Mouse (Mus musculus): ENCODE measurements around the gene Col11a1. TPM values are rescaled to one million over a fixed set of nuclear protein-coding genes. Genes with fewer than 3 reads are reported as not detected.

The Col11a1 gene
- 20.2 and 21.2 TPM in 2 replicates for polyA plus RNA-seq (2016; fragmentation: Nextera tagmentation; extraction: Ambion mirVana)

DNA sequence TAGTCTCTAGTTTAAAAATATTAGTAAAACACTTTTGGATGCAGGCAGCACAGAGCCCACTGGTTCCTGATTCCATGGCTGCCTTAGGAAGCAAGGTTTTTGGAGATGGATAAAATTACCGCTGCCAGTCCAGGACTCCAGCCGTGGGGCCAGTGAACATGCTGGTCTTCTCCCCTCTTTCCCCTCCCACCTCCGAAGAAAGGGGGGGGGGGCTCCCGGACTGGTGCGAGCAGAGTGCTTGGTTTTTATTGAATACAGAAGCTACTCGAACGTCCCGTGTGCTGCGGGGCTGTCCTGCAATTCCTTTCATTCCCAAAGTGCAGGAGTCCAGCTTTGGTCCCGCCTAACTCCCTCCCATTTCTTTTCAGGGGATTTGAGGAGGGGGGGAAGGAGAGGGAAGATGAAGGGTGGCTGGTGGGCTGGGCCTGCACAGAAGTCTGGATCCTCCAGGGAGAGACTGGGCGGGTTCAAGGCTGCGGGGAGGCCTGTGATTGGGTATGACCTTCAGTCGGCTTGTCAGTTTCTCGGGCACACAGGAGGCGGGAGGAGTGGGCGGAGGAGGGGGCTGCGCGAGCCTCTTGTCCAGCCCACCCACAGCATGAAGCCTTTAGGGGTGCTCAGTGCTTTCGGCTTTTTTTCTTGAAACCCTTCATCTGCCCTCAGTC, at the start of gene Col11a1:
Gene Col11a1 (plus strand): TSS at position 570 of the 665 bp plus-strand sequence.
- no peaks in the 10 kb centered on the region for H3K9me3 ChIP-seq
- peak within 1 kb of the TSS; percentile 69 for H3K4me3 ChIP-seq
- no peaks in the 10 kb centered on the region for H3K27me3 ChIP-seq (replicated peaks; ENCODE audit: low read depth, poor library complexity, severe bottlenecking)
- peaks cover 24% of the 10 kb centered on the region for H3K4me1 ChIP-seq
- under 1% methylated on average over 19 of the region's 19 CpGs for WGBS
- no peaks in the 10 kb centered on the region for H3K36me3 ChIP-seq (replicated peaks)
- peak within 1 kb of the TSS; percentile 88 for H3K27ac ChIP-seq (replicated peaks)
- DNase-seq (ENCODE audit: low spot score): peak; percentile 96

- WGBS: 89% methylated on average over 6 of the region's 6 CpGs
- DNase-seq (ENCODE audit: low spot score): no peak
- no peaks in the 10 kb centered on the region for H3K9me3 ChIP-seq
- no peak overlapping the region for H3K4me3 ChIP-seq
- H3K27ac ChIP-seq (replicated peaks): no peak overlapping the region
- H3K4me1 ChIP-seq: no peaks in the 10 kb centered on the region
- H3K36me3 ChIP-seq (replicated peaks): no peaks in the 10 kb centered on the region
- no peaks in the 10 kb centered on the region for H3K27me3 ChIP-seq (replicated peaks; ENCODE audit: low read depth, poor library complexity, severe bottlenecking)
These were observed 39.4 kb upstream of the Col11a1 start for GRCm38 (mm10) chr3:113990936-113991335.

- Histone ChIP-seq H3K4me3 (peak overlapping the region; percentile 69), H3K4me1 (peaks cover 24% of the 10 kb centered on the region), H3K27ac (replicated peaks) (peak overlapping the region; percentile 88), H3K27me3 (replicated peaks; ENCODE audit: low read depth, poor library complexity, severe bottlenecking) (no peaks in the 10 kb centered on the region), H3K9me3 (no peaks in the 10 kb centered on the region), H3K36me3 (replicated peaks) (no peaks in the 10 kb centered on the region)
- under 1% methylated on average over 9 of the region's 9 CpGs for WGBS
- no peak for DNase-seq (ENCODE audit: low spot score)
These were observed 546 bp downstream of the Col11a1 start for GRCm38 (mm10) chr3:114030886-114031285.

GRCm38 (mm10) chr3:114031351-114032213, 1.2 kb downstream of the Col11a1 start:
- 2% methylated on average over 21 of the region's 21 CpGs for WGBS
- Histone ChIP-seq H3K4me1 (peaks cover 24% of the 10 kb centered on the region), H3K27ac (replicated peaks) (peak overlapping the region; percentile 88), H3K27me3 (replicated peaks; ENCODE audit: low read depth, poor library complexity, severe bottlenecking) (no peaks in the 10 kb centered on the region), H3K4me3 (peak overlapping the region; percentile 69), H3K9me3 (no peaks in the 10 kb centered on the region), H3K36me3 (replicated peaks) (no peaks in the 10 kb centered on the region)
- DNase-seq (ENCODE audit: low spot score): peak; percentile 68

DNA sequence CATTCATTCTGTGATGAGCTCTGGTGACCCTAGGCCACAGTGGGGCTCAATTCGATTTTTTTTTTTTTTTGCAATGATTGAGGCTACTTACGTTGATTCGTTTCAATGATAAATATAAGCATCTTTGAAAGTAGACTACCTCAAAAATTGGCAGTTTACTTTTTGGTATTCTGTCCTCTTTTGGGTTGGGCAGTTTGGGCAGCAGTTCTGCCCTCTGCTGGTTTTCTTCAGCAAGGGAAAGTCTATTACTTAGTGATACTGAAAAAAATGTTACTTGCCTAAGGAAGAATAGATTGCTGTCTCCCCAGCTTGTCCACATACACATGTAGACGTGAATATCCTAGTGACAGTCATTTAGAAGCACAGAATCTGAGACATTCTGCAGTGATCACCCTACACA, 2.0 kb downstream of the Col11a1 start:
- H3K4me1 ChIP-seq: peaks cover 24% of the 10 kb centered on the region
- peak; percentile 21 for DNase-seq (ENCODE audit: low spot score)
- H3K36me3 ChIP-seq (replicated peaks): no peaks in the 10 kb centered on the region
- H3K27ac ChIP-seq (replicated peaks): peak overlapping the region; percentile 88; the same call in 1 of the 2 replicates
- 8% methylated on average over 4 of the region's 4 CpGs for WGBS
- no peaks in the 10 kb centered on the region for H3K27me3 ChIP-seq (replicated peaks; ENCODE audit: low read depth, poor library complexity, severe bottlenecking)
- H3K9me3 ChIP-seq: no peaks in the 10 kb centered on the region
- peak overlapping the region; percentile 69 for H3K4me3 ChIP-seq

- DNase-seq (ENCODE audit: low spot score): no peak
- H3K27me3 ChIP-seq (replicated peaks; ENCODE audit: low read depth, poor library complexity, severe bottlenecking): no peaks in the 10 kb centered on the region
- 0 out of 2 replicates have a peak, but pooled peaks cover 2% of the 10 kb centered on the region for H3K4me1 ChIP-seq
- H3K27ac ChIP-seq (replicated peaks): no peak overlapping the region
- H3K9me3 ChIP-seq: no peaks in the 10 kb centered on the region
- no peak overlapping the region for H3K4me3 ChIP-seq
- H3K36me3 ChIP-seq (replicated peaks): no peaks in the 10 kb centered on the region
These were observed 22.1 kb downstream of the Col11a1 start for GRCm38 (mm10) chr3:114052406-114052805.

- Histone ChIP-seq H3K4me3 (no peak overlapping the region), H3K27me3 (replicated peaks; ENCODE audit: low read depth, poor library complexity, severe bottlenecking) (no peaks in the 10 kb centered on the region), H3K9me3 (no peaks in the 10 kb centered on the region), H3K27ac (replicated peaks) (no peak overlapping the region), H3K4me1 (0 out of 2 replicates have a peak, but pooled peaks cover 2% of the 10 kb centered on the region), H3K36me3 (replicated peaks) (no peaks in the 10 kb centered on the region)
- DNase-seq (ENCODE audit: low spot score): no peak
- 54% methylated on average over 3 of the region's 3 CpGs for WGBS
These were observed 23.2 kb downstream of the Col11a1 start for GRCm38 (mm10) chr3:114053501-114053900.

DNA sequence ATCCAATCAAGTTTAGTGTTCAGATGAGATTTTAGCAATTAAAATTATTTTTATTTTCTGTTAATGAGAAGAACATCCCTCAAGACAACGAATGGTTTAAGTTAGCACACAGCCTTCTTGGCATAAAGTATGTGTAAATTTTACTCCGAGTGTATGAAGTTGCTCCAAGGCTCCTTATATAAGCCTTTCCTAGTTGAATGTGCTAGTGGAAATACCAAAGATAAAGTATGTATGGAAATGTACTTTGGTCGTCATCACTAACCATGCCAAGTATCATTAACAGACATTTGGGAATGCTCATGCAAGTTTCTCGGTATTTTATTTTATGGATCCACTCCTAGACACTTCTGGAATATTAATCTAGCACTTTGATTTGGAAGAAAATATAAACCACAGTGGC, 34.8 kb downstream of the Col11a1 start:
- no peaks in the 10 kb centered on the region for H3K4me1 ChIP-seq
- no peak overlapping the region for H3K27ac ChIP-seq (replicated peaks)
- peaks cover 16% of the 10 kb centered on the region for H3K36me3 ChIP-seq (replicated peaks)
- no peaks in the 10 kb centered on the region for H3K27me3 ChIP-seq (replicated peaks; ENCODE audit: low read depth, poor library complexity, severe bottlenecking)
- H3K4me3 ChIP-seq: no peak overlapping the region
- WGBS: 87% methylated on average over 4 of the region's 4 CpGs
- H3K9me3 ChIP-seq: no peaks in the 10 kb centered on the region
- no peak for DNase-seq (ENCODE audit: low spot score)

- Histone ChIP-seq H3K36me3 (replicated peaks) (peaks cover 16% of the 10 kb centered on the region), H3K4me3 (no peak overlapping the region), H3K4me1 (no peaks in the 10 kb centered on the region), H3K27ac (replicated peaks) (no peak overlapping the region), H3K9me3 (no peaks in the 10 kb centered on the region), H3K27me3 (replicated peaks; ENCODE audit: low read depth, poor library complexity, severe bottlenecking) (no peaks in the 10 kb centered on the region)
- WGBS: 67% methylated on average over 4 of the region's 4 CpGs
- DNase-seq (ENCODE audit: low spot score): no peak
These were observed 35.2 kb downstream of the Col11a1 start for GRCm38 (mm10) chr3:114065587-114065986.

DNA sequence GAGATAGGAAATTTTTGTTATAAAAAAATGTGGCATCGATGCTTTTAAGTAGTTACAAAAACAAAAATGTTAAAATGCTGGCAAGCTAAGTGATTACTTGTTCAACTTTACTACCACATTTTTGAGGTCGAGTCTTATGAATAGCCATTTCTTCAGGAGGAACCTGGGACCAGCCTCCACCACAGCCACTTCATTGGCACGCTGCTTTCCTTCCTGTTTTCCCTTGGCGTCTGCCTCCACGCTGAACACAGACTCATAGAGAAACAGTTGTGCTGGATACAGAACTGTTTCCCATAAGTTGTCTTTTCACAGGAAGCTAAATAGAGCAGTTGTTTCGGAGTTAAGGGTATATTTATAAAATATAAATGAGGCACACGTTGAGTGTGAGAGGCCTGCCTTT, 69.0 kb downstream of the Col11a1 start:
- peaks cover 7% of the 10 kb centered on the region; the same call in 1 of the 2 replicates for H3K36me3 ChIP-seq (replicated peaks)
- H3K4me3 ChIP-seq: no peak overlapping the region
- no peaks in the 10 kb centered on the region for H3K9me3 ChIP-seq
- no peak overlapping the region for H3K27ac ChIP-seq (replicated peaks)
- 77% methylated on average over 7 of the region's 7 CpGs for WGBS
- H3K27me3 ChIP-seq (replicated peaks; ENCODE audit: low read depth, poor library complexity, severe bottlenecking): no peaks in the 10 kb centered on the region
- H3K4me1 ChIP-seq: no peaks in the 10 kb centered on the region
- no peak for DNase-seq (ENCODE audit: low spot score)

DNA sequence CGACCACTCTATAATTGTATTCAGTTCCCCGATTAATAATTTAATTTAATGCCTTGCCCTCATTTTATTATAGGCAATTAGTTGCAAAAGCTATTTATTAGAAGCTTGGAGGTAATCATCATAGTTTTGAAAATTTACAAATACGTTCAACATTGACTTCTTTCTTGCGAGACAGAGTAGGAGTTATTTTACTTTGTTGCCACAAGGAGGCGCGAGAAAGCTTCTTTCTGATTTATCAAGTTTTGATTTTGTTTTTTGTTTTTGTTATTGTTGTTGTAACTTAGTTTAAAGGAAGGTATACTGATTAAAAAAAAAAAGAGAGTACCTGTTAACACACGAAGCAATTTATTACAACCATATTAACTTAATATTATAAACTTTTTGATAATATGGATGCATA, 76.8 kb downstream of the Col11a1 start:
- H3K27ac ChIP-seq (replicated peaks): no peak overlapping the region
- no peak for DNase-seq (ENCODE audit: low spot score)
- peaks cover 11% of the 10 kb centered on the region; the same call in 1 of the 2 replicates for H3K36me3 ChIP-seq (replicated peaks)
- 29% methylated on average over 7 of the region's 7 CpGs for WGBS
- no peak overlapping the region for H3K4me3 ChIP-seq
- no peaks in the 10 kb centered on the region for H3K4me1 ChIP-seq
- H3K27me3 ChIP-seq (replicated peaks; ENCODE audit: low read depth, poor library complexity, severe bottlenecking): no peaks in the 10 kb centered on the region
- H3K9me3 ChIP-seq: no peaks in the 10 kb centered on the region

DNA sequence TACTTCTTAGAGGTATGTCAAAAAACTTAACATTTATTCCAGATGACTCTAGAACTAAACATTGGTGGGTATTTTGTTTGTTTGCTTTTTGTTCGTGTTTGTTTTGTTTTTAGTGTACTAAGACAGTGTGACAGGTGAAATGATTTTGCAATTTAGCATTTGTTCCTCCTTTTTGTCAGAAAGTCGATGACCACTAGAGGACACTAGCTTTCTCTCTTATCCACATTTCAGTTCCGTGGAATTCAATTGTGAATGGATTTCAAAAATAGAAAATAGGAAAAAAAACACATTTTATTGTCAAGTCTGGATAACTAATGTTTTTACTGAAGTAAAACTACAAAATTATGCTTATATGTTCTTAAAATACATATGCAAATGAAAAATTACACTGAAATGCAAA, 116.8 kb downstream of the Col11a1 start:
- Histone ChIP-seq H3K9me3 (no peaks in the 10 kb centered on the region), H3K4me1 (no peaks in the 10 kb centered on the region), H3K27ac (replicated peaks) (no peak overlapping the region), H3K27me3 (replicated peaks; ENCODE audit: low read depth, poor library complexity, severe bottlenecking) (no peaks in the 10 kb centered on the region), H3K4me3 (no peak overlapping the region), H3K36me3 (replicated peaks) (no peaks in the 10 kb centered on the region)
- no peak for DNase-seq (ENCODE audit: low spot score)
- 27% methylated on average over 3 of the region's 3 CpGs for WGBS

All from embryonic facial prominence, embryonic 10.5 days (tissue).